Mouse (Mus musculus) liver, embryonic 11.5 days (tissue): Measurements from ENCODE around the gene Rfx4. TPM values are rescaled to one million over a fixed set of nuclear protein-coding genes. Genes with fewer than 3 reads are reported as not detected.

Source experiments
- ATAC-seq: fragments of 200-750 bp; cut with Nextera tagmentation; replicated peaks from 2 replicates; pipeline ENCODE4 v1.8.0; 2017; ENCODE audit warnings: moderate number of reproducible peaks, mild to moderate bottlenecking, moderate TSS enrichment, moderate library complexity; ENCODE audit not compliant: low FRiP score
- DNase-seq: peaks from one replicate; pipeline ENCODE4 v3.0.0-alpha.2; 2017; ENCODE audit warnings: low spot score
- H3K27ac ChIP-seq: fragments of 300-500 bp; sonication (generic); 2 replicates; pipeline ENCODE4 v1.5.1; 2014; ENCODE audit warnings: mild to moderate bottlenecking, low read depth, low read length, control low read depth
- H3K27me3 ChIP-seq: fragments of 300-500 bp; sonication (generic); replicated peaks from 2 replicates; pipeline ENCODE4 v1.6.1; 2014; ENCODE audit warnings: low read length, mixed read lengths; ENCODE audit not compliant: control insufficient read depth, insufficient read depth
- H3K36me3 ChIP-seq: fragments of 300-500 bp; sonication (generic); 2 replicates; pipeline ENCODE4 v1.6.1; 2014; ENCODE audit warnings: mild to moderate bottlenecking, low read length, moderate library complexity, mixed read lengths; ENCODE audit not compliant: control insufficient read depth, insufficient read depth
- H3K4me1 ChIP-seq: fragments of 300-500 bp; sonication (generic); replicated peaks from 2 replicates; pipeline ENCODE4 v1.6.1; 2014; ENCODE audit warnings: low read length, mixed read lengths; ENCODE audit not compliant: control insufficient read depth, insufficient read depth
- H3K4me2 ChIP-seq: fragments of 300-500 bp; sonication (generic); 2 replicates; pipeline ENCODE4 v1.6.1; 2014; ENCODE audit warnings: mild to moderate bottlenecking, control low read depth, moderate library complexity
- H3K4me3 ChIP-seq: fragments of 300-500 bp; sonication (generic); 2 replicates; pipeline ENCODE4 v1.5.1; 2014; ENCODE audit warnings: low read depth, low read length, control low read depth
- H3K9ac ChIP-seq: fragments of 300-500 bp; sonication (generic); 2 replicates; pipeline ENCODE4 v1.6.1; 2014; ENCODE audit warnings: low read depth, low read length, control low read depth
- H3K9me3 ChIP-seq: fragments of 300-500 bp; sonication (generic); 2 replicates; pipeline ENCODE4 v1.6.1; 2016; ENCODE audit warnings: low read length, inconsistent platforms, mixed read lengths; ENCODE audit not compliant: control insufficient read depth
- WGBS: fragments of 180-500 bp; shearing (Covaris S2); extraction: QIAGEN DNeasy Blood & Tissue Kit; methylation state at CpG from one replicate; pipeline ENCODE4 v1.1.7; 2014; 5-methylcytosine and 5-hydroxymethylcytosine counted together
- polyA plus RNA-seq: library from polyadenylated mRNA; unstranded; fragments of >200 nt; fragmentation: Nextera tagmentation; extraction: Ambion mirVana; gene quantifications from 2 replicates; pipeline ENCODE4 v1.2.1, GENCODE M21; 2014

Gene Rfx4
- polyA plus RNA-seq, 1 experiment from 2014 or later = not detected

GRCm38 (mm10) chr10:84815676-84816436 lies 60.0 kb downstream of the Rfx4 start:
- Histone ChIP-seq H3K9ac (no peak overlapping the region), H3K27ac (no peak overlapping the region), H3K4me3 (no peak overlapping the region), H3K36me3 (no peaks in the 10 kb centered on the region), H3K4me1 (no peaks in the 10 kb centered on the region), H3K4me2 (no peak overlapping the region), H3K9me3 (no peaks in the 10 kb centered on the region), H3K27me3 (no peaks in the 10 kb centered on the region)
- no peak for DNase-seq
- 68% methylated on average over 4 of the region's 4 CpGs for WGBS
- no peak for ATAC-seq

- Histone ChIP-seq H3K9me3 (no peaks in the 10 kb centered on the region), H3K27ac (no peak overlapping the region), H3K9ac (no peak overlapping the region), H3K4me3 (no peak overlapping the region), H3K27me3 (no peaks in the 10 kb centered on the region), H3K36me3 (no peaks in the 10 kb centered on the region), H3K4me2 (no peak overlapping the region), H3K4me1 (no peaks in the 10 kb centered on the region)
- no peak for ATAC-seq
- no peak for DNase-seq
- WGBS = 71% methylated on average over 7 of the region's 7 CpGs
Measured at GRCm38 (mm10) chr10:84817086-84817869, 61.4 kb downstream of the Rfx4 start.

GRCm38 (mm10) chr10:84819669-84820068 lies 63.8 kb downstream of the Rfx4 start:
- ATAC-seq (no peak), DNase-seq (no peak)
- Histone ChIP-seq H3K4me1 (no peaks in the 10 kb centered on the region), H3K36me3 (no peaks in the 10 kb centered on the region), H3K27ac (no peak overlapping the region), H3K4me3 (no peak overlapping the region), H3K27me3 (no peaks in the 10 kb centered on the region), H3K4me2 (no peak overlapping the region), H3K9me3 (no peaks in the 10 kb centered on the region), H3K9ac (no peak overlapping the region)
- WGBS = 46% methylated on average over 6 of the region's 6 CpGs

- H3K27ac ChIP-seq = no peak overlapping the region
- H3K4me3 ChIP-seq = no peak overlapping the region
- H3K36me3 ChIP-seq = no peaks in the 10 kb centered on the region
- no peak overlapping the region for H3K4me2 ChIP-seq
- ATAC-seq (no peak), DNase-seq (no peak)
- no peak overlapping the region for H3K9ac ChIP-seq
- WGBS = 38% methylated on average over 3 of the region's 3 CpGs
- no peaks in the 10 kb centered on the region for H3K9me3 ChIP-seq
- H3K27me3 ChIP-seq = no peaks in the 10 kb centered on the region
- H3K4me1 ChIP-seq = no peaks in the 10 kb centered on the region
Measured at GRCm38 (mm10) chr10:84820230-84820629, 64.4 kb downstream of the Rfx4 start.

- H3K9me3 ChIP-seq = no peaks in the 10 kb centered on the region
- H3K9ac ChIP-seq = no peak overlapping the region
- whole genome bisulfite sequencing = 56% methylated on average over 9 of the region's 9 CpGs
- no peaks in the 10 kb centered on the region for H3K36me3 ChIP-seq
- no peaks in the 10 kb centered on the region for H3K27me3 ChIP-seq
- ATAC-seq = no peak
- no peak overlapping the region for H3K27ac ChIP-seq
- 0 out of 2 replicates have a peak, but pooled peaks cover 2% of the 10 kb centered on the region for H3K4me1 ChIP-seq
- no peak overlapping the region for H3K4me2 ChIP-seq
- DNase-seq = no peak
- H3K4me3 ChIP-seq = no peak overlapping the region
Measured at GRCm38 (mm10) chr10:84822741-84823151, 66.9 kb downstream of the Rfx4 start.

DNA sequence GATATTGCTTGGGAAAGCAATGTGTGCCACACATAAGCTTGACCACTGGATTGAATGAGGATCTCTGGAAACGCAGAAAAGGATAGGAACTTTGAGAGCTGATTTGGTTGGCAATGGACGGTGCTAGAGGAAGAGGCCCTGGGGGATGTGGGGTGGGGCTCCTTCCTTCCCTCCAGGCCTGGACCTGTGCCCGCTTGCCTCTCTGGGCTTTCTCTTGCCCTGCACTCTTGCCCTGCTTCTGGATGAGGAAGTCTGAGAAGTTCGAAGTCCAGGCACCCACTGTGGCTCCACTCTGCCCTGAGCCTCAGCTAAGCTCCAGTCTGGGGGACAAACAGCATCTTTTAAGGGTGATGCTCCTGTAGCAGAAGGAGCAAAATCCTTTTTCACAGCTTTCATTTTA lies 67.8 kb downstream of the Rfx4 start:
- H3K27ac ChIP-seq = no peak overlapping the region

DNA sequence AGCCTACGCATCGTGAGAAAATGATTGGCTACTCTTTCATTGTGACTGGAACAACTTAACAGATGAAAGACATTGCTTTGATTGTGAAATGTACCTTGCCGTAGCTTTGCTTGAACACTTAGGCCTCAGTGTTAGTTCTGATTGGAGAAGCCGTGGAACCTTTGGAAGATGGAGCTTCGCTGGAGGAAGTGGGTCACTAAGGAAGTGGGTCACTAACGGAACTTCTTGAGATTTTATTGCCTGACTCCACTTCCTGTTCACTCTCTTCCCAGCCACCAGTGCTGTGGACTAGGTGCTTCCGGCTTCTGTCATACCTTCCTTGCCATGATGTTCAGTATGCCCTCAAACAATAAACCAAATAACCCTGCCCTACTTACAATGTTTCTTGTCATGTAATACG lies 73.1 kb downstream of the Rfx4 start:
- Histone ChIP-seq H3K4me1 (0 out of 2 replicates have a peak, but pooled peaks cover 2% of the 10 kb centered on the region), H3K9me3 (no peaks in the 10 kb centered on the region), H3K36me3 (no peaks in the 10 kb centered on the region), H3K27me3 (no peaks in the 10 kb centered on the region), H3K4me2 (no peak overlapping the region), H3K4me3 (no peak overlapping the region), H3K27ac (no peak overlapping the region), H3K9ac (no peak overlapping the region)
- ATAC-seq = no peak
- DNase-seq = no peak
- 65% methylated on average over 8 of the region's 8 CpGs for WGBS

More for the DNA sequence above, 67.8 kb downstream of the Rfx4 start:
- Histone ChIP-seq H3K9me3 (no peaks in the 10 kb centered on the region), H3K27me3 (no peaks in the 10 kb centered on the region), H3K4me2 (no peak overlapping the region), H3K4me3 (no peak overlapping the region), H3K4me1 (0 out of 2 replicates have a peak, but pooled peaks cover 2% of the 10 kb centered on the region), H3K9ac (no peak overlapping the region), H3K36me3 (no peaks in the 10 kb centered on the region)
- no peak for DNase-seq
- no peak for ATAC-seq
- 31% methylated on average over 4 of the region's 4 CpGs for WGBS

GRCm38 (mm10) chr10:84835596-84835995 lies 79.7 kb downstream of the Rfx4 start:
- DNase-seq (no peak), ATAC-seq (no peak)
- Histone ChIP-seq H3K4me2 (no peak overlapping the region), H3K9ac (no peak overlapping the region), H3K4me3 (no peak overlapping the region), H3K27me3 (no peaks in the 10 kb centered on the region), H3K27ac (no peak overlapping the region), H3K4me1 (no peaks in the 10 kb centered on the region), H3K36me3 (no peaks in the 10 kb centered on the region), H3K9me3 (no peaks in the 10 kb centered on the region)
- 50% methylated on average over 6 of the region's 6 CpGs for WGBS
